Mouse (Mus musculus): Measurements from ENCODE around the gene Ddx46. TPM values are rescaled to one million over a fixed set of nuclear protein-coding genes. Genes with fewer than 3 reads are reported as not detected.
A peak's percentile ranks its signal among the peaks of the same experiment; 100 is the strongest.
"Not testable (repeated sequence)": the region's sequence is repeated elsewhere in the genome, so short reads cannot be mapped to it uniquely, and the experiment has no call there.

Ddx46 gene
- polyA plus RNA-seq, 1 experiment from 2014 or later, result 38.8 TPM

- H3K9ac ChIP-seq, result no peak overlapping the region
- no peak for ATAC-seq (ENCODE audit: low FRiP score, low read depth)
- peaks cover 9% of the 10 kb centered on the region for H3K4me1 ChIP-seq
- no peak overlapping the region for H3K27ac ChIP-seq
- WGBS, result 97% methylated on average over 2 of the region's 2 CpGs
- H3K27me3 ChIP-seq, result no peaks in the 10 kb centered on the region
- no peaks in the 10 kb centered on the region for H3K9me3 ChIP-seq
- no peak overlapping the region for H3K4me3 ChIP-seq
- H3K4me2 ChIP-seq (replicated peaks), result no peak overlapping the region
- H3K36me3 ChIP-seq, result peaks cover 74% of the 10 kb centered on the region
These were observed 27.2 kb upstream of the Ddx46 start for GRCm38 (mm10) chr13:55607624-55608006.

GRCm38 (mm10) chr13:55611996-55612395 is 22.8 kb upstream of the Ddx46 start:
- WGBS, result 27% methylated on average over 7 of the region's 7 CpGs
- Histone ChIP-seq H3K9me3 (no peaks in the 10 kb centered on the region), H3K4me1 (peaks cover 9% of the 10 kb centered on the region), H3K4me2 (replicated peaks) (no peak overlapping the region), H3K4me3 (no peak overlapping the region), H3K36me3 (peaks cover 54% of the 10 kb centered on the region), H3K27me3 (no peaks in the 10 kb centered on the region), H3K27ac (no peak overlapping the region), H3K9ac (no peak overlapping the region)
- no peak for ATAC-seq (ENCODE audit: low FRiP score, low read depth)

GRCm38 (mm10) chr13:55613471-55613870 is 21.4 kb upstream of the Ddx46 start:
- no peaks in the 10 kb centered on the region for H3K27me3 ChIP-seq
- ATAC-seq (ENCODE audit: low FRiP score, low read depth), result no peak
- H3K4me2 ChIP-seq (replicated peaks), result no peak overlapping the region
- H3K9ac ChIP-seq, result no peak overlapping the region
- H3K4me3 ChIP-seq, result no peak overlapping the region
- peaks cover 9% of the 10 kb centered on the region for H3K4me1 ChIP-seq
- no peak overlapping the region for H3K27ac ChIP-seq
- 47% methylated on average over 5 of the region's 5 CpGs for whole genome bisulfite sequencing
- peaks cover 39% of the 10 kb centered on the region for H3K36me3 ChIP-seq
- H3K9me3 ChIP-seq, result no peaks in the 10 kb centered on the region

- WGBS, result 87% methylated on average over 4 of the region's 4 CpGs
These were observed 15.5 kb upstream of the Ddx46 start for GRCm38 (mm10) chr13:55619328-55619727.

GRCm38 (mm10) chr13:55620275-55620674 is 14.6 kb upstream of the Ddx46 start:
- Histone ChIP-seq H3K36me3 (peaks cover 6% of the 10 kb centered on the region; the same call in 1 of the 2 replicates), H3K27me3 (no peaks in the 10 kb centered on the region), H3K4me3 (no peak overlapping the region), H3K9me3 (no peaks in the 10 kb centered on the region), H3K9ac (no peak overlapping the region), H3K27ac (no peak overlapping the region), H3K4me1 (peaks cover 23% of the 10 kb centered on the region), H3K4me2 (replicated peaks) (no peak overlapping the region)
- WGBS, result 69% methylated on average over 2 of the region's 2 CpGs
- no peak for ATAC-seq (ENCODE audit: low FRiP score, low read depth)

More at GRCm38 (mm10) chr13:55619328-55619727, 15.5 kb upstream of the Ddx46 start:
- no peak overlapping the region for H3K4me3 ChIP-seq
- ATAC-seq (ENCODE audit: low FRiP score, low read depth), result no peak
- no peak overlapping the region for H3K4me2 ChIP-seq (replicated peaks)
- H3K4me1 ChIP-seq, result peaks cover 16% of the 10 kb centered on the region
- peaks cover 8% of the 10 kb centered on the region for H3K36me3 ChIP-seq
- H3K9ac ChIP-seq, result no peak overlapping the region
- H3K9me3 ChIP-seq, result no peaks in the 10 kb centered on the region
- no peaks in the 10 kb centered on the region for H3K27me3 ChIP-seq
- H3K27ac ChIP-seq, result no peak overlapping the region

- H3K9me3 ChIP-seq; H3K27me3 ChIP-seq; ATAC-seq (ENCODE audit: low FRiP score, low read depth): not testable (repeated sequence)
- peaks cover 24% of the 10 kb centered on the region for H3K36me3 ChIP-seq
- peaks cover 23% of the 10 kb centered on the region for H3K4me1 ChIP-seq
- H3K4me2 ChIP-seq (replicated peaks), result peak overlapping the region; percentile 87
- peak overlapping the region; percentile 75; the same call in 1 of the 2 replicates for H3K27ac ChIP-seq
- peak overlapping the region; percentile 70 for H3K4me3 ChIP-seq
- peak overlapping the region; percentile 80 for H3K9ac ChIP-seq
- WGBS, result 22% methylated on average over 20 of the region's 20 CpGs
These were observed 12.6 kb upstream of the Ddx46 start for GRCm38 (mm10) chr13:55622156-55622648.

- Histone ChIP-seq H3K4me2 (replicated peaks) (peak within 1 kb of the TSS; percentile 87), H3K9ac (peak within 1 kb of the TSS; percentile 80), H3K36me3 (peaks cover 29% of the 10 kb centered on the region), H3K9me3 (no peaks in the 10 kb centered on the region), H3K4me3 (peak within 1 kb of the TSS; percentile 70), H3K27ac (peak within 1 kb of the TSS; percentile 75), H3K27me3 (no peaks in the 10 kb centered on the region), H3K4me1 (peaks cover 23% of the 10 kb centered on the region)
- under 1% methylated on average over 59 of the region's 59 CpGs for WGBS
- peak; percentile 98 for ATAC-seq (ENCODE audit: low FRiP score, low read depth)
These were observed 11.9 kb upstream of the Ddx46 start, which contains the start of gene Caml for GRCm38 (mm10) chr13:55622649-55623541. Gene Caml, plus strand, starts transcription at chr13:55623005.

- H3K4me2 ChIP-seq (replicated peaks), result peak overlapping the region; percentile 89
- H3K9me3 ChIP-seq, result no peaks in the 10 kb centered on the region
- H3K4me1 ChIP-seq, result peaks cover 17% of the 10 kb centered on the region
- ATAC-seq (ENCODE audit: low FRiP score, low read depth), result peak; percentile 73
- WGBS, result under 1% methylated on average over 26 of the region's 40 CpGs
- peak overlapping the region; percentile 99 for H3K4me3 ChIP-seq
- peaks cover 56% of the 10 kb centered on the region for H3K36me3 ChIP-seq
- no peaks in the 10 kb centered on the region for H3K27me3 ChIP-seq
- H3K9ac ChIP-seq, result peak overlapping the region; percentile 94
- no peak overlapping the region; the same call in 1 of the 2 replicates for H3K27ac ChIP-seq
These were observed 332 bp downstream of the Ddx46 start for GRCm38 (mm10) chr13:55635146-55635571.

- no peak for ATAC-seq (ENCODE audit: low FRiP score, low read depth)
- peak overlapping the region; percentile 99 for H3K4me3 ChIP-seq
- H3K4me2 ChIP-seq (replicated peaks), result peak overlapping the region; percentile 89
- no peaks in the 10 kb centered on the region for H3K9me3 ChIP-seq
- no peaks in the 10 kb centered on the region for H3K27me3 ChIP-seq
- H3K9ac ChIP-seq, result no peak overlapping the region
- WGBS, result 91% methylated on average over 14 of the region's 14 CpGs
- peaks cover 55% of the 10 kb centered on the region for H3K36me3 ChIP-seq
- no peak overlapping the region for H3K27ac ChIP-seq
- peaks cover 17% of the 10 kb centered on the region for H3K4me1 ChIP-seq
These were observed 1.6 kb downstream of the Ddx46 start for GRCm38 (mm10) chr13:55636185-55636983.

- H3K27me3 ChIP-seq; H3K9ac ChIP-seq; H3K9me3 ChIP-seq; H3K4me2 ChIP-seq (replicated peaks); H3K4me3 ChIP-seq; H3K27ac ChIP-seq; ATAC-seq (ENCODE audit: low FRiP score, low read depth): not testable (repeated sequence)
- Histone ChIP-seq H3K4me1 (peaks cover 12% of the 10 kb centered on the region), H3K36me3 (peaks cover 52% of the 10 kb centered on the region)
- 52% methylated on average over 8 of the region's 8 CpGs for WGBS
These were observed 5.7 kb downstream of the Ddx46 start for GRCm38 (mm10) chr13:55640480-55640879.

- Histone ChIP-seq H3K36me3 (peaks cover 72% of the 10 kb centered on the region), H3K9me3 (no peaks in the 10 kb centered on the region), H3K27me3 (no peaks in the 10 kb centered on the region), H3K27ac (no peak overlapping the region), H3K4me2 (replicated peaks) (no peak overlapping the region), H3K9ac (no peak overlapping the region), H3K4me1 (no peaks in the 10 kb centered on the region), H3K4me3 (no peak overlapping the region)
- no peak for ATAC-seq (ENCODE audit: low FRiP score, low read depth)
- WGBS, result 95% methylated on average over 2 of the region's 2 CpGs
These were observed 9.7 kb downstream of the Ddx46 start for GRCm38 (mm10) chr13:55644525-55644924.

GRCm38 (mm10) chr13:55650098-55650497 is 15.3 kb downstream of the Ddx46 start:
- no peaks in the 10 kb centered on the region for H3K27me3 ChIP-seq
- H3K4me2 ChIP-seq (replicated peaks), result no peak overlapping the region
- H3K36me3 ChIP-seq, result peaks cover 100% of the 10 kb centered on the region
- no peaks in the 10 kb centered on the region for H3K9me3 ChIP-seq
- ATAC-seq (ENCODE audit: low FRiP score, low read depth), result no peak
- H3K4me3 ChIP-seq, result no peak overlapping the region
- H3K4me1 ChIP-seq, result no peaks in the 10 kb centered on the region
- no peak overlapping the region for H3K9ac ChIP-seq
- WGBS, result 89% methylated on average over 12 of the region's 12 CpGs
- no peak overlapping the region for H3K27ac ChIP-seq
